7 mouse cellular contexts compared by ENCODE assay signal in the genomic region with DNA sequence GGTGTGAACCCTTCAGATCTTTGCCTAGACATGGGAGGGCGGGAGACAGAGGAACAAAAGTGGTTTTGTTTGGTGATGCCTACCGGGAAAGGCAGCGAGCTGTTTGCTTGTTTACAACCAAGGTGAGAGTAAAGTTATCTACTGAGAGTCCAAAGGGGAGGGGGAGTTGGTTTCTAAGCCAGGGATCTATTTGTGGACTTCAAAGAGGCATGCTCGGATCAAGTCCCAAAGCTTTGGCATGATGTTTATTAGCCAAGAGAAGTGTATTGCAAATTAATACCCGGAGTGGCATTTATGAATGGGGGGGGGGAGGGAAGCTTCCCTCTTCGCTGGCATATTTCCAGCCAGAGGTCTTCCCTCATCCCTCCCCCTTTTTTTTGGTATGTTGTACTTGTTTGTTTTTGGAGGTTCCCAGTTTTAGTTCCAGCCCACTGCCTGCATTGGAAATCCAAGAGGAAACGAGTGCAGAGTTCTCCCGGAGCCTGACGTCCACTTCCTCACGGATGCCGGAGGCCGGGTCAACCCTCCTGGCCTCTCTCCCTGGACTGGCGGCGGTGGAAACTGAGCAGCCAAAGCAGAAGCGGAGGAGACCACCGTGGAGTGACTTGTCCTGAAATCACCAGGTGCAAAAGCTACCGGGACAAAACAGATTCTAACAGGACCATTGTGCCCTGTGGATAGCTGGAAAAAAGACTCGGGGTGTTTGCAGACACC. TPM values are rescaled to one million over a fixed set of nuclear protein-coding genes. Genes with fewer than 3 reads are reported as not detected.
DNase-seq lines count a peak whose midpoint lies in the region; ATAC-seq and TF ChIP-seq lines count a peak whose summit lies in the region.

No protein-coding gene starts in this region.

- peak overlapping the region; percentile 99 for H3K27ac ChIP-seq in embryonic fibroblast, embryonic 13.5 days (ENCODE audit: insufficient read depth, low read length)
- peak overlapping the region; percentile 96 for H3K27ac ChIP-seq in heart, postnatal 0 days (ENCODE audit: low read depth)
- peak overlapping the region; percentile 30 for H3K27ac ChIP-seq in midbrain, embryonic 12.5 days (replicated peaks)

- H3K27me3 ChIP-seq in heart, postnatal 0 days (ENCODE audit: control insufficient read depth, insufficient read depth, low read length) = no peaks in the 10 kb centered on the region
- H3K27me3 ChIP-seq in midbrain, embryonic 12.5 days = peaks cover 72% of the 10 kb centered on the region

- 0 out of 2 replicates have a peak, but pooled peaks have one; percentile 17 for TF ChIP-seq EP300 in heart, postnatal 0 days (IDR thresholded peaks at IDR 0.05; ENCODE audit: low read depth)

- peak overlapping the region; percentile 84 for H3K4me2 ChIP-seq in heart, postnatal 0 days (ENCODE audit: low read depth, low read length)
- peak overlapping the region; percentile 86 for H3K4me2 ChIP-seq in midbrain, embryonic 12.5 days (replicated peaks)

- H3K9me3 ChIP-seq in heart, postnatal 0 days (replicated peaks; ENCODE audit: control insufficient read depth, low read length) = no peaks in the 10 kb centered on the region
- no peaks in the 10 kb centered on the region for H3K9me3 ChIP-seq in midbrain, embryonic 12.5 days

- no peak for TF ChIP-seq CTCF in embryonic fibroblast, embryonic 13.5 days (IDR thresholded peaks at IDR 0.05; ENCODE audit: borderline replicate concordance, insufficient read depth, low read length)
- no peak for TF ChIP-seq CTCF in heart, postnatal 0 days (IDR thresholded peaks at IDR 0.05; ENCODE audit: low read depth)

- H3K9ac ChIP-seq in heart, postnatal 0 days (replicated peaks; ENCODE audit: low read depth, low read length) = peak overlapping the region; percentile 91
- peak overlapping the region; percentile 69; the same call in 1 of the 2 replicates for H3K9ac ChIP-seq in midbrain, embryonic 12.5 days (replicated peaks)

- H3K4me1 ChIP-seq in embryonic fibroblast, embryonic 13.5 days (ENCODE audit: control insufficient read depth, insufficient read depth, low read length) = peaks cover 6% of the 10 kb centered on the region
- H3K4me1 ChIP-seq in heart, postnatal 0 days (ENCODE audit: control insufficient read depth, insufficient read depth) = peaks cover 24% of the 10 kb centered on the region
- peaks cover 74% of the 10 kb centered on the region for H3K4me1 ChIP-seq in midbrain, embryonic 12.5 days

- peak; percentile 59 for DNase-seq in adrenal gland, postnatal 10 days
- DNase-seq in heart, postnatal 0 days (ENCODE audit: low spot score) = peak; percentile 74
- DNase-seq in kidney, postnatal 36 days = peak; percentile 80 to 82
- no peak for DNase-seq in natural killer cell, adult 2 months (ENCODE audit: low spot score in 2 of 2)
- DNase-seq in testis, postnatal 10 days (ENCODE audit: low spot score) = no peak

- 1% methylated on average over 18 of the region's 18 CpGs for WGBS in heart, postnatal 0 days
- under 1% methylated on average over 18 of the region's 18 CpGs for WGBS in midbrain, embryonic 12.5 days

- H3K36me3 ChIP-seq in heart, postnatal 0 days (replicated peaks; ENCODE audit: control insufficient read depth, insufficient read depth, low read length) = peaks cover 17% of the 10 kb centered on the region
- H3K36me3 ChIP-seq in midbrain, embryonic 12.5 days = no peaks in the 10 kb centered on the region

- TF ChIP-seq POLR2A in embryonic fibroblast, embryonic 13.5 days (IDR thresholded peaks at IDR 0.05; ENCODE audit: low read depth, low read length) = peak; percentile 53

- 0 out of 2 replicates have a peak, but pooled peaks have one; percentile 8 for ATAC-seq in heart, postnatal 0 days (ENCODE audit: insufficient read depth, low read depth)
- ATAC-seq in midbrain, embryonic 12.5 days (ENCODE audit: low FRiP score, low read depth) = no peak

- H3K4me3 ChIP-seq in embryonic fibroblast, embryonic 13.5 days (ENCODE audit: insufficient read depth, low read length) = peak overlapping the region; percentile 80
- H3K4me3 ChIP-seq in heart, postnatal 0 days (ENCODE audit: low read depth, low read length) = peak overlapping the region; percentile 70
- peak overlapping the region; percentile 56 for H3K4me3 ChIP-seq in midbrain, embryonic 12.5 days

RNA-seq across cellular contexts. Expression of gene Ccn1, which starts 0.7 kb away (rescaled TPM):
- 10 to 100 TPM; 18.6 to 47.5 TPM for total RNA-seq in adrenal gland, postnatal 10 days (2021)
- 464 and 759 TPM in 2 replicates for polyA plus RNA-seq in embryonic fibroblast, embryonic 13.5 days (2011; ENCODE audit: insufficient read length, low read depth, missing spikeins)
- 91.1 and 92.3 TPM in 2 replicates for total RNA-seq in heart, postnatal 0 days (2014; rRNA removed; ENCODE audit: low replicate concordance)
- 31.3 and 34.0 TPM in 2 replicates for polyA plus RNA-seq in heart, postnatal 0 days (2015; fragmentation: Nextera tagmentation; extraction: Ambion mirVana)
- polyA plus RNA-seq in midbrain, embryonic 12.5 days (2016; fragmentation: Nextera tagmentation; extraction: Ambion mirVana) = 22.5 and 29.2 TPM in 2 replicates

Comparison
In these comparisons a context has a peak if more than half of its experiments do, and no peak if none do; other contexts are left out.
1. DNase-seq: peak in adrenal gland, postnatal 10 days (single experiment), heart, postnatal 0 days (single experiment) and kidney, postnatal 36 days (2 of 2); none in natural killer cell, adult 2 months (0 of 2) and testis, postnatal 10 days (single experiment).
2. H3K27ac ChIP-seq: peak in every context shown above with its lines; median percentile 99 in embryonic fibroblast, embryonic 13.5 days; 96 in heart, postnatal 0 days; 30 in midbrain, embryonic 12.5 days.
3. RNA of gene Ccn1, which starts 0.7 kb away (polyA plus RNA-seq): 464 to 759 TPM in embryonic fibroblast, embryonic 13.5 days; 31.3 to 34.0 TPM in heart, postnatal 0 days and 22.5 to 29.2 TPM in midbrain, embryonic 12.5 days; every median in the first group is over 10 times any median in the second.
4. Peak in every context shown above with its lines, with median percentiles within 50 percentile points of each other: H3K4me3 ChIP-seq.